Comparison of ENCODE assay signal across 17 mouse cellular contexts in genomic region chr5:74813396-74813795, GRCm38 (mm10).
DNase-seq lines count a peak whose midpoint lies in the region; ATAC-seq and TF ChIP-seq lines count a peak whose summit lies in the region.
"Had no signal": no experiment of that assay in that cellular context is flagged by ENCODE, and none has a peak within 500 bp of the region (broad histone marks: within the 10 kb centered on the region; RNA-seq: fewer than 3 reads in every experiment).

No protein-coding gene starts in this region.

- 35% methylated on average over 3 of the region's 3 CpGs for WGBS in liver, postnatal 0 days (ENCODE audit: insufficient replicate concordance)
- WGBS in liver, embryonic 12.5 days (ENCODE audit: insufficient replicate concordance) = 27% methylated on average over 3 of the region's 3 CpGs

- H3K9ac ChIP-seq in liver, postnatal 0 days (replicated peaks) = no peak overlapping the region
- H3K9ac ChIP-seq in liver, embryonic 12.5 days = no peak overlapping the region
- H3K9ac ChIP-seq: intestine, embryonic 15.5 days; liver, embryonic 13.5 days; stomach, embryonic 15.5 days had no signal

- no peaks in the 10 kb centered on the region for H3K4me1 ChIP-seq in liver, postnatal 0 days (ENCODE audit: insufficient read depth)
- no peaks in the 10 kb centered on the region for H3K4me1 ChIP-seq in liver, embryonic 12.5 days
- H3K4me1 ChIP-seq: liver, embryonic 13.5 days; stomach, embryonic 15.5 days had no signal

- H3K27ac ChIP-seq in liver, postnatal 0 days (ENCODE audit: low read depth) = no peak overlapping the region
- no peak overlapping the region for H3K27ac ChIP-seq in liver, embryonic 12.5 days
- H3K27ac ChIP-seq: intestine, embryonic 15.5 days; liver, embryonic 13.5 days; stomach, embryonic 15.5 days had no signal

- no peak overlapping the region for H3K4me2 ChIP-seq in liver, postnatal 0 days (ENCODE audit: low read depth, low read length)
- H3K4me2 ChIP-seq in liver, embryonic 12.5 days = no peak overlapping the region
- H3K4me2 ChIP-seq: heart, embryonic 11.5 days; intestine, embryonic 15.5 days; liver, embryonic 13.5 days; stomach, embryonic 15.5 days had no signal

- TF ChIP-seq CTCF in liver, postnatal 0 days (IDR thresholded peaks at IDR 0.05; ENCODE audit: low read depth) = no peak

- no peaks in the 10 kb centered on the region for H3K36me3 ChIP-seq in liver, postnatal 0 days (replicated peaks; ENCODE audit: insufficient read depth, low read length)
- no peaks in the 10 kb centered on the region for H3K36me3 ChIP-seq in liver, embryonic 12.5 days
- H3K36me3 ChIP-seq: intestine, embryonic 15.5 days; liver, embryonic 13.5 days; stomach, embryonic 15.5 days had no signal

- no peak for DNase-seq in frontal cortex, postnatal 10 days (ENCODE audit: low spot score in 2 of 2)
- DNase-seq in liver, postnatal 0 days = no peak
- DNase-seq in WW6 (ENCODE audit: low read depth, low spot score) = peak; percentile 39
- peak; percentile 51 for DNase-seq in kidney, postnatal 10 days
- no peak for DNase-seq in yolk sac, embryonic 10.5 days (ENCODE audit: low spot score)
- no peak for DNase-seq in spleen, postnatal 4 days (ENCODE audit: low spot score in 2 of 2)
- DNase-seq: gastrocnemius, postnatal 25 days; heart, postnatal 36 days; liver, embryonic 13.5 days; retina, postnatal 1 day; thymus, postnatal 25 days had no signal

- 0 out of 2 replicates have a peak, but pooled peaks cover 2% of the 10 kb centered on the region for H3K27me3 ChIP-seq in liver, postnatal 0 days (ENCODE audit: insufficient read depth, low read length)
- no peaks in the 10 kb centered on the region for H3K27me3 ChIP-seq in liver, embryonic 12.5 days (replicated peaks)
- H3K27me3 ChIP-seq: intestine, embryonic 15.5 days; liver, embryonic 13.5 days; stomach, embryonic 15.5 days had no signal

- 0 out of 2 replicates have a peak, but pooled peaks have one; percentile 38 for ATAC-seq in frontal cortex, adult (ENCODE audit: low TSS enrichment)
- peak; percentile 57 for ATAC-seq in liver, postnatal 0 days
- ATAC-seq in liver, embryonic 12.5 days = no peak
- ATAC-seq: intestine, embryonic 15.5 days; lung, postnatal 0 days had no signal

- no peak overlapping the region for H3K4me3 ChIP-seq in liver, postnatal 0 days (ENCODE audit: low read depth, low read length)
- no peak overlapping the region for H3K4me3 ChIP-seq in liver, embryonic 12.5 days
- H3K4me3 ChIP-seq: intestine, embryonic 15.5 days; liver, embryonic 13.5 days; stomach, embryonic 15.5 days had no signal

- TF ChIP-seq EP300 in liver, postnatal 0 days (IDR thresholded peaks at IDR 0.05; ENCODE audit: low read depth) = no peak

- H3K9me3 ChIP-seq in liver, postnatal 0 days (ENCODE audit: low read length) = no peaks in the 10 kb centered on the region
- no peaks in the 10 kb centered on the region for H3K9me3 ChIP-seq in liver, embryonic 12.5 days (replicated peaks)
- H3K9me3 ChIP-seq: intestine, embryonic 15.5 days; liver, embryonic 13.5 days; stomach, embryonic 15.5 days had no signal

Comparison
In these comparisons a context has a peak if more than half of its experiments do, and no peak if none do; other contexts are left out.
1. DNase-seq: peak in WW6 (single experiment) and kidney, postnatal 10 days (single experiment); none in frontal cortex, postnatal 10 days (0 of 2), liver, postnatal 0 days (single experiment), yolk sac, embryonic 10.5 days (single experiment) and spleen, postnatal 4 days (0 of 2).